Mouse (Mus musculus): ENCODE data around the gene Gpr55.

GRCm38 (mm10) chr1:85897901-85898760, 62.7 kb downstream of the Gpr55 start:
- TF ChIP-seq CTCF (IDR thresholded peaks at IDR 0.05; ENCODE audit: control insufficient read depth, insufficient read depth, insufficient read length) (no peak), FOSL1 (IDR thresholded peaks at IDR 0.05; ENCODE audit: insufficient read depth, low read length, poor library complexity, severe bottlenecking) (no peak), MAX (IDR thresholded peaks at IDR 0.05) (no peak), USF1 (IDR thresholded peaks at IDR 0.05; ENCODE audit: low read depth) (no peak), MYOG (IDR thresholded peaks at IDR 0.05; ENCODE audit: control insufficient read depth, extremely low read depth, insufficient read length) (no peak)

All from C2C12 (cell line).